Mouse (Mus musculus) cerebellum, adult 2 months (tissue): ENCODE measurements around the gene Selenon. TPM values are rescaled to one million over a fixed set of nuclear protein-coding genes. Genes with fewer than 3 reads are reported as not detected.
A peak's percentile ranks its signal among the peaks of the same experiment; 100 is the strongest.

Experiments used
- DNase-seq, 2 experiments: peaks; one replicate each; pipeline ENCODE4 v3.0.0; 2021
- H3K27ac ChIP-seq: fragments of 200-500 bp; 2 replicates; pipeline ENCODE4 v1.5.1; 2012; ENCODE audit warnings: low read length, control low read depth, inconsistent platforms; ENCODE audit not compliant: insufficient read depth
- H3K27me3 ChIP-seq: fragments of 200-500 bp; 2 replicates; pipeline ENCODE4 v1.6.1; 2012; ENCODE audit warnings: inconsistent platforms, mild to moderate bottlenecking, low read length, moderate library complexity; ENCODE audit not compliant: control insufficient read depth, insufficient read depth
- H3K4me1 ChIP-seq: fragments of 200-500 bp; 2 replicates; pipeline ENCODE4 v1.6.1; 2011; ENCODE audit warnings: low read length; ENCODE audit not compliant: control insufficient read depth, insufficient read depth
- H3K4me3 ChIP-seq: fragments of 200-500 bp; replicated peaks from 2 replicates; pipeline ENCODE3; 2011; ENCODE audit warnings: mild to moderate bottlenecking, low read depth, low read length, control low read depth; ENCODE audit not compliant: insufficient read depth
- CTCF ChIP-seq: fragments of 200-500 bp; IDR thresholded peaks from 2 replicates; pipeline ENCODE4 v1.5.1; 2011; ENCODE audit warnings: low read depth, mild to moderate bottlenecking, control low read depth, low read length, moderate library complexity, borderline replicate concordance; ENCODE audit not compliant: insufficient read depth
- POLR2A ChIP-seq: fragments of 200-500 bp; IDR thresholded peaks from 2 replicates; pipeline ENCODE4 v1.6.1; 2011; ENCODE audit warnings: low read length, control low read depth, borderline replicate concordance; ENCODE audit not compliant: insufficient read depth
- WGBS: fragments of 180-500 bp; shearing (Covaris S2); methylation state at CpG from one replicate; pipeline ENCODE4 v1.1.7; 2018; 5-methylcytosine and 5-hydroxymethylcytosine counted together
- polyA plus RNA-seq: library from polyadenylated mRNA; depleted of rRNA; stranded (reverse); fragments of >200 nt; gene quantifications from 2 replicates; pipeline ENCODE4 v1.2.3, GENCODE M21; 2012

Selenon gene
- polyA plus RNA-seq, 1 experiment = 37.8 TPM

DNA sequence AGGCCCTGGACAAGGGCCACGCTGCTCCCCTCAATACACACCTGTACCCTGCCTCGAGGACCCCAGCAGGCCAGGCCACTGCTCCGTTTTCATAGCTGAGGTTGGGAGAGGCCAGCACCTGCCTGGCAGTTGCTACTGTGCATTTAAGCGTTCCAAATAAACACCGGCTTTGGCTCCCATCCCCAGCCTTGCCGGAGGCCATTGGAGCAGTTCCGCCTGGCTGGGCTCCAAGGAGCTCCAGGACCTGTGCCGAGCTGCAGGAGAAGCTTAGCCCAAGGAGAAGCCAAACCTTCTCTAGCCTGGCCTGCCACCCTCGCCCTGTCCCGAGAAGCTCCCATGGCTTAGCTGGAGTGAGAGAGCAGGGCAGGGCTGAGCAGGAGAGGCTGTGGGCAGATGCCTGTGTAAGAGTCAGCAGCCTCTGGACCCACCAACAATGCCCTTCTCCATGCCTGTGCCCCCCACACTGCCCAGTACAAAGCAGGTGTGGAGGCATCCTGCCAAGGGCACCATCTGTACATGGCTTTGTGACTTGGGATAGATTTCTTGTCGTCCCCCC, 39.6 kb upstream of the Selenon start:
- TF ChIP-seq POLR2A (no peak), CTCF (no peak)
- peak; percentile 98 for DNase-seq
- H3K4me3 ChIP-seq = no peak overlapping the region
- no peaks in the 10 kb centered on the region for H3K27me3 ChIP-seq
- peaks cover 62% of the 10 kb centered on the region for H3K4me1 ChIP-seq
- WGBS = 1% methylated on average over 11 of the region's 11 CpGs
- peak overlapping the region; percentile 82 for H3K27ac ChIP-seq

DNA sequence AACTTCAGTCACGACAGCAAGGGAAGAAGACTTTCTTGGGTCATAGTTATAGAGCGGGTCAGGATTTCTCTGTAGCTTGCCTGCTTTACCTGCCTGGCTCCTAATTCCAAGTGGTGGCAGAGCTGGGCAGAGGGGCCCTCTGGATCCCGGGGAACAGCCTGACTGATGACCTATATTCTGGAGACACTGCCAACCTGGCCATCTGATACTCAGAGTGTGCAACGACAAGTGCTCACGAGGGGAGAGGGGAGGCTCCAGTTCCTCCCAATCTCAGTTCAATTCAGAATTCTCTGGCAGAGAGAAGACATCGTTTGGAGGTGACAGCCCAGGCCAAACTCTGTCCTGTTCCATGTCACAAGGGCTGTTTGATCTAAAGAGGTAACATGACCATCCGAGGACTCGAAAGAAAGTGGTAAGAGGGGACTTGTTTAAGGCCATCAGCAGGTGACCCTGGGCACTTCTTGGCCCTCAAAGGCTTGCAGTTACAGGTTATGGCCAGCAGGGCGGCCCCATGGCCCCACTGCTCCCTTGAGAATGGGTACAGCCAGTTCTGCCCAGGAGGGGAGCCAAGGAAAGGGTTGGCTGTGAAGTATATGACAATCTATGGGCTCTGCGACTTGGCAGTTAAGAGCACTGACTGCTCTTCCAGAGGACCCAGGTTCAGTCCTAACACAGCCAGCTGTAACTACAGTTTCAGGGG, 38.4 kb upstream of the Selenon start:
- Histone ChIP-seq H3K4me3 (no peak overlapping the region), H3K27ac (peak overlapping the region; percentile 65), H3K4me1 (peaks cover 57% of the 10 kb centered on the region), H3K27me3 (no peaks in the 10 kb centered on the region)
- peak; percentile 61 to 66 for DNase-seq
- TF ChIP-seq POLR2A (no peak), CTCF (peak; percentile 54; the same call in 1 of the 2 replicates)
- WGBS = 31% methylated on average over 10 of the region's 10 CpGs

DNA sequence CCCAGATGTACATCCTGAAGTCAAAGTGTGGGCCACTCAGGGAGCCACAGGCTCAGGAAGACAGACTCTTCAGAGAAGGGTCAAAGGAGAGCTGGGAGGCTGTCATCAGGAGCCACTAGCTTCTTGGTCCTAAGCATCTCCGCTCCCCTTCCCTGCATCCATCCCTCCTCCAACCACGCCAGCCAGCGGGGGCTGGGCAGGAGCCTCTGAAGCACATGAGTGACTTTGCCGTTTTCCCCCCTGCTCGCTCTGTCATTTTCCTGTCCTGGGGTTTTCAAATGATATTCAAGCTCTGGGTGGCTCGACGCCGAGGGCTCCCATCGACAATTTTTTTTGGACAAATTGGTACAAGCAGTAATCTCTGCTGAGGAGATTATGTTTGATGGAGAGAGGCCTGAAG, 37.8 kb upstream of the Selenon start:
- peak in 1 of 2 experiments; percentile 36 for DNase-seq
- H3K27me3 ChIP-seq = no peaks in the 10 kb centered on the region
- peaks cover 53% of the 10 kb centered on the region for H3K4me1 ChIP-seq
- WGBS = 42% methylated on average over 9 of the region's 9 CpGs
- peak overlapping the region; percentile 65 for H3K27ac ChIP-seq
- TF ChIP-seq POLR2A = no peak
- TF ChIP-seq CTCF = no peak
- no peak overlapping the region for H3K4me3 ChIP-seq

DNA sequence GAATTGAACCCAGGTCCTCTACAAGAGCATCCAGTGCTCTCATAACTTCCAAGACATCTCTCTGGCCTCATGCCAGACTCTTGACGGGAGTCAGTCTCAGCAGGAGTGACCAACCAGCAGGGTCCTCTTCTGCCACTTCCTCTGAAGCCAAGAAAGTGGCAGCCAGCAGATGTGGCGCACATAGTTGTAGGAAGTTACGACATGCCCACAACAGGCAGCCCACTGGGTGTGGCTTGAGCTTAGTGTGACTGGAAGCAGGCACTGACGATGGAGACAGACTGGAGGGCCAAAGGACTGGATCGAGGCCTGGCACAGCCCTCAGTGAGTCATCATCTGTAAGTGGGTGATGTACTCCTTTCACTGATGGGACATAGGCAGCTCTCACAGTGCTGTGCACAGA, 37.0 kb upstream of the Selenon start:
- TF ChIP-seq CTCF = no peak
- no peak for TF ChIP-seq POLR2A
- Histone ChIP-seq H3K4me1 (peaks cover 51% of the 10 kb centered on the region), H3K27ac (no peak overlapping the region), H3K27me3 (no peaks in the 10 kb centered on the region), H3K4me3 (no peak overlapping the region)
- DNase-seq = peak; percentile 55 to 69
- WGBS = 34% methylated on average over 5 of the region's 5 CpGs

DNA sequence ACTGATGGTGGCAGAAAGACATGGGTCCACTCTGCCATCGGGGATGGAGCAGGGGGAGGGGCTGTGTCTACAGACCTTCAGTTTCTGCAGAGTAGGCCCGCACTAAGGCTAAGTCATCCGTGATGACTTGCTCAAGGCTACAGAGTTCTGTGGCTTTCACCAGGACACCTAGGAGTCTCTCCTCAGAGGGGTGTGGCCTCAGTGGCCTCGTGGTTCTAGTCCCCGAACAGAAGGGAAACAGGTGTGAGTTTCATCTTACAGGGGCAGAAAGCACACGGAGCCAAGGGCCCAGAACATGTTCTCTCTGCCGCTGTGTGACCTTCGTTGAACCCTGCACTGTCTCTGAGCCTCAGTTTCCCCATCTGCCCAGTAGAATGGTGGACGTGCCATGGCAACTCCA, 36.3 kb upstream of the Selenon start:
- no peak overlapping the region for H3K27ac ChIP-seq
- DNase-seq = no peak
- no peak overlapping the region for H3K4me3 ChIP-seq
- peaks cover 45% of the 10 kb centered on the region for H3K4me1 ChIP-seq
- H3K27me3 ChIP-seq = no peaks in the 10 kb centered on the region
- 63% methylated on average over 9 of the region's 9 CpGs for WGBS
- TF ChIP-seq POLR2A (no peak), CTCF (no peak)

DNA sequence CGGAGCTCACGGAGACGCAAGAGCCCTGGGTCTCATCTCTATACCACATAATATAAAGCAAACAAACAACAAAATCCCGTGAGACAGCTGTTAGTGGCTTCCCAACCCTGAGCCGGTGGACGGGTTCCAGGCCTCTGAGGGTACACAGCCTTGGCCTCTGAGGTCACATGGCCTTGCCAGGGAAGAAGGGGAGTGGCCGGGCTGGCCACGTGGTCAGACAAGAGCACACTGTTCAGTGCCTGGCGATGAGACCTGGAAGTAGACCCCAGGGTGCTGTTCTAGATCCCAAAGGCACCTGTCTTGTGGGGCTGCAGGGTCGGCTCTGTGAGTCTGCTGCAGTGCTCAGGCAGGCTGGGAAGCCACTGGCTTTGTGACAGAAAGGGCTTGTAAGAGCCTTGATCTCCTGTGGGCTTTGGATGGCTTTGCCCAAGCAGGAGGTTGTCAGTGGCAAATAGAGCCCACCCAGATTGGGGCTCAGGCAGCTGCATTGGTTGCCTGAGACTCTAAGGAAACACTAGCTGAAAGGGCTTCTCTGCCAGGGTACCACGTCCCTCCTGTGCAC, 35.8 kb upstream of the Selenon start:
- WGBS = 44% methylated on average over 11 of the region's 11 CpGs
- peak in 1 of 2 experiments; percentile 32 for DNase-seq
- no peaks in the 10 kb centered on the region for H3K27me3 ChIP-seq
- H3K4me3 ChIP-seq = no peak overlapping the region
- H3K27ac ChIP-seq = no peak overlapping the region
- peaks cover 39% of the 10 kb centered on the region for H3K4me1 ChIP-seq
- TF ChIP-seq CTCF (no peak), POLR2A (no peak)

DNA sequence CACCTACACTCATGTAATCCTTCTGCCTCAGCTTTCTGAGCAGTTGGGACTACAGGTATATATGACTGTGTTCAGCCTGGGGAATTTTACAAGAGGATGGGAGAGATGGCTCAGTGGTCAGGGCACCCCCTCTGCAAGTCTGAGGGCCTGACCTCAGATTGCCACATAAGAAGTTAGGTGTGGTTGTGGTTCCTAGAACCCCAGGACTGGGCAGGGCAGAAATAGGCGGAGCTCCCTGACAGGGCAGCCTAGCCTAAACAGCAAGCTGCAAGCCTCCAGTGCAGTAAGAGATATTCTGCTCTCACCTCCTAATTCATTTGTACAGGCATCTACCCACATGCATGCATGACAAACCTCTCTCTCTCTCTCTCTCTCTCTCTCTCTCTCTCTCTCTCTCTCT, 34.7 kb upstream of the Selenon start:
- H3K4me1 ChIP-seq = peaks cover 29% of the 10 kb centered on the region
- WGBS = 96% methylated on average over 1 of the region's 1 CpGs
- H3K27me3 ChIP-seq = no peaks in the 10 kb centered on the region
- TF ChIP-seq CTCF (no peak), POLR2A (no peak)
- no peak overlapping the region for H3K4me3 ChIP-seq
- no peak for DNase-seq
- H3K27ac ChIP-seq = no peak overlapping the region

DNA sequence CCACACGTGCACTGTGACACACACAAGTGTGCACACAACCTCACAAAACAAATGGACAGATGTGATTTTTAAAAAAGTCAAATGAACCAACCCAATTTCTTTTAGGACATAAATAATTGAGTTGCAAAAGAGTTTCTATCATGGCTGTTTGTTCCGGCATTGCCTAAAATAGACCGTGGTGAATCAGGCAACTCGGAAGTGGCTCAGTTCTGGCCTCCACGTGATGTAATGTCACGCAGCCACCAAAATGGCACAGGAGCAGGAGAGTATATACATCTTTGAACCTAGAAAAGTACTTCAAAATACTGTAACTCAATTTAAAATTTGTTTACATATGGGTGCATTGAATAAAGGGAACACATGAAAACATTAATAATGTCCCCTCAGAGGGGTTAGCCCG, 34.2 kb upstream of the Selenon start:
- no peaks in the 10 kb centered on the region for H3K27me3 ChIP-seq
- H3K4me3 ChIP-seq = no peak overlapping the region
- no peak overlapping the region for H3K27ac ChIP-seq

More for the DNA sequence above, 34.2 kb upstream of the Selenon start:
- DNase-seq = no peak
- TF ChIP-seq POLR2A (no peak), CTCF (no peak)
- H3K4me1 ChIP-seq = peaks cover 30% of the 10 kb centered on the region
- 85% methylated on average over 7 of the region's 7 CpGs for WGBS
